Mouse (Mus musculus) brown adipose tissue, adult 24 weeks (tissue): Measurements from ENCODE around the gene Adam12. TPM values are rescaled to one million over a fixed set of nuclear protein-coding genes. Genes with fewer than 3 reads are reported as not detected.

Source experiments
- H3K27ac ChIP-seq: fragments of 200-500 bp; replicated peaks from 2 replicates; pipeline ENCODE4 v1.5.1; 2012; ENCODE audit warnings: low read depth, mild to moderate bottlenecking, low read length
- H3K4me1 ChIP-seq: fragments of 200-500 bp; 2 replicates; pipeline ENCODE4 v1.6.1; 2012; ENCODE audit warnings: low read length, mixed read lengths; ENCODE audit not compliant: control insufficient read depth, insufficient read depth, insufficient read length
- H3K4me3 ChIP-seq: fragments of 200-500 bp; 2 replicates; pipeline ENCODE4 v1.5.1; 2012; ENCODE audit warnings: low read depth, mild to moderate bottlenecking, low read length, moderate library complexity; ENCODE audit not compliant: insufficient read depth
- polyA plus RNA-seq: library from polyadenylated mRNA; stranded (reverse); fragments of >200 nt; gene quantifications from 2 replicates; pipeline ENCODE4 v1.2.4, GENCODE M21; 2012; ENCODE audit not compliant: missing spikeins, insufficient read depth, insufficient read length

Adam12 gene
- polyA plus RNA-seq, 1 experiment = 10.5 TPM

- no peak overlapping the region for H3K4me3 ChIP-seq
- H3K4me1 ChIP-seq = no peaks in the 10 kb centered on the region
- no peak overlapping the region for H3K27ac ChIP-seq
Observed at GRCm38 (mm10) chr7:134149351-134149750, 82.6 kb downstream of the Adam12 start.

DNA sequence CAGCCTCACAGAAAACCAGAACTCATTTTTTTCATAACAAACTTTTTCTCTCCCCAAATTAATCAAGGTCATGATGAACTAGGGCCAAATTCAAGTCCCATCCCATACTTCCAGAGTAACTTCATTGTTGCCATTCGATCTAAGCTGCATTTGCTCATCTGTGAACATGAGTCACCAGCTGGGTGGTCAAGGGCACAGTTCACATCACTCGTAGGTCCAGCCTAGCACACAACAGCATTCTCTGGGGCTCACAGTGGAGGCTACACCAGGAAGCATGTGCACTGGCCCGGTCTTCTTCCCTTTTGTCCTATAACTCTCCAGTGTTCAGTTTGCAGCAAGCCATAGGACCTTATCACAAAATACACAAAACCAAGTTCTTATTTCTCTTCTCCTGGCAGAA, 84.4 kb downstream of the Adam12 start:
- H3K4me1 ChIP-seq = no peaks in the 10 kb centered on the region
- no peak overlapping the region for H3K27ac ChIP-seq
- H3K4me3 ChIP-seq = no peak overlapping the region

GRCm38 (mm10) chr7:134146821-134147220, 85.1 kb downstream of the Adam12 start:
- no peaks in the 10 kb centered on the region for H3K4me1 ChIP-seq
- H3K4me3 ChIP-seq = no peak overlapping the region
- no peak overlapping the region for H3K27ac ChIP-seq

GRCm38 (mm10) chr7:134144111-134144510, 87.8 kb downstream of the Adam12 start:
- Histone ChIP-seq H3K4me3 (no peak overlapping the region), H3K27ac (no peak overlapping the region), H3K4me1 (no peaks in the 10 kb centered on the region; the same call in 1 of the 2 replicates)

DNA sequence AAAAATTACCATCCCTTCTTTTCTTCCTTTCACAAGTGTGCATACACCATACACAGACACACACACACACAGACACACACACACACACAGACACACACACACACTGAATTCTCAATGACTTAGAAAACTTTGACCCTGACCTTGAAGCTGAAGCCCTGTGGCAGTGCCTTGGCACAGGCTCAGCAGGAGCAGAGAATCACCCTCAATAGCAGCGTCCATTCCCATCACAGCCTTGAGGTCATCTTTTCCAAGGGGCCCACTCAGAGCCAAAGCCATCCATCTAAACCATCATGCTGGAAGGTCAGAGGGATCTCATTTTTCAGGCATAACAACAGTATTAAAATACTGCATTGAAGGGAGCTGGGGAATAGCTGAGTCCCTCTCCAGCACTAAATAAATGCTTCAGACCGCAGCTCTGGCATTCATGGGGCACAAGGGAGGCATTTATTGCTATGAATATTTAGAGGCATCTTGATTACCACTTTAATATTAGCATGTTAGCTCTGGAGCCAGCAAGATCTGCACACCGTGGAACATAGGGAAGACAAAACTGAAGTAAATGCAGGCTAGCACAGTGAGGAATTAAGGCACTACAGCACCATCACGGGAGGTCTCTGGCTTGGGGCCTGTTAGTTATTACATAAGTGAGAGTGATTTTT, 92.5 kb downstream of the Adam12 start:
- H3K4me1 ChIP-seq = no peaks in the 10 kb centered on the region; the same call in 1 of the 2 replicates
- peak overlapping the region; percentile 45 for H3K27ac ChIP-seq
- H3K4me3 ChIP-seq = no peak overlapping the region

DNA sequence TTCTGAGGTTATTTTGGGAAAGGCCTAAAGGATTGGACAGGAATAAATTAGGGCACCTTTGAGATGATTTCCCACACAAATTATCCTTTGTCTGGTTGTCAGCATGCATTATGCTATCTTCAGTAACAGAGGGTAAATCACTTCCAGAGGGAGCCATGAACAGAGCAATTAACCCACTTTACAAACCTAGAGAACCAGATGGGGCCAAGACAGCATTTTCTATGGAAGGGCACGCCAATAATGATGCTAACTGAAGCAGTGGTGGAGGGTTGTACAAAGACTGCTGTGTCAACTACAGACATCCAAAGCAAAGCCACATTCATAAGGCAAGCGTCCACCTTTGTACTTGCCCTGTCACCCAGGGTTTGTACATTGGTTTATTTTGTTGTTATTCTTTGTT, 99.6 kb downstream of the Adam12 start:
- Histone ChIP-seq H3K4me3 (no peak overlapping the region), H3K4me1 (no peaks in the 10 kb centered on the region; the same call in 1 of the 2 replicates), H3K27ac (no peak overlapping the region)

- no peak overlapping the region for H3K27ac ChIP-seq
- H3K4me1 ChIP-seq = no peaks in the 10 kb centered on the region; the same call in 1 of the 2 replicates
- H3K4me3 ChIP-seq = no peak overlapping the region
Observed at GRCm38 (mm10) chr7:134128087-134128522, 103.8 kb downstream of the Adam12 start.

GRCm38 (mm10) chr7:134121397-134121796, 110.5 kb downstream of the Adam12 start:
- Histone ChIP-seq H3K4me1 (no peaks in the 10 kb centered on the region), H3K27ac (no peak overlapping the region), H3K4me3 (no peak overlapping the region)

GRCm38 (mm10) chr7:134115438-134115837, 116.5 kb downstream of the Adam12 start:
- Histone ChIP-seq H3K27ac (peak overlapping the region; percentile 74), H3K4me1 (peaks cover 7% of the 10 kb centered on the region; the same call in 1 of the 2 replicates), H3K4me3 (no peak overlapping the region)

- no peak overlapping the region for H3K4me3 ChIP-seq
- peaks cover 7% of the 10 kb centered on the region; the same call in 1 of the 2 replicates for H3K4me1 ChIP-seq
- H3K27ac ChIP-seq = peak overlapping the region; percentile 65
Observed at GRCm38 (mm10) chr7:134114311-134115188, 117.4 kb downstream of the Adam12 start.

DNA sequence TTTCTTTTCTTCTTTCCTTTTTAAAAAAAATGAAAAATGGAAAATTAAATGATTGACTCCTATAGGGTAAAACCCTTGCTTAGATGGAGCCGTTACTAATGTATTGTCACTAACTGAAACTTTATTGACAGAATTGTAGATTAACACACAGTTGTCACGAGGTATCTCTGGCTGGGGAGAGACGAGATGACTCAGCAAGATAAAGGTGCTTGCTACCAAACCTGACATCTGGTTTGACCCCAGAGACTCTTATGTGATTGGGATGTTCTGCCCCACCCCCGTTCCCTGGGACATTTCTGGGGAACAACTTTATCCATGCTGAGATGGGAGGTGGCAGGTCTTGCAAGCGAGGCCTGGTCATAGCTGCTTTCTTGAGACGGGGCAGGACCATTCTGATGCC, 118.1 kb downstream of the Adam12 start:
- peaks cover 7% of the 10 kb centered on the region; the same call in 1 of the 2 replicates for H3K4me1 ChIP-seq
- peak overlapping the region; percentile 65; the same call in 1 of the 2 replicates for H3K27ac ChIP-seq
- no peak overlapping the region for H3K4me3 ChIP-seq

GRCm38 (mm10) chr7:134110116-134110515, 121.8 kb downstream of the Adam12 start:
- Histone ChIP-seq H3K27ac (no peak overlapping the region), H3K4me1 (0 out of 2 replicates have a peak, but pooled peaks cover 2% of the 10 kb centered on the region), H3K4me3 (no peak overlapping the region)

GRCm38 (mm10) chr7:134107849-134108248, 124.1 kb downstream of the Adam12 start:
- Histone ChIP-seq H3K4me3 (no peak overlapping the region), H3K27ac (no peak overlapping the region)

GRCm38 (mm10) chr7:134099010-134099409, 132.9 kb downstream of the Adam12 start:
- H3K27ac ChIP-seq = no peak overlapping the region
- H3K4me1 ChIP-seq = peaks cover 5% of the 10 kb centered on the region; the same call in 1 of the 2 replicates
- no peak overlapping the region for H3K4me3 ChIP-seq

More at GRCm38 (mm10) chr7:134107849-134108248, 124.1 kb downstream of the Adam12 start:
- H3K4me1 ChIP-seq = no peaks in the 10 kb centered on the region

DNA sequence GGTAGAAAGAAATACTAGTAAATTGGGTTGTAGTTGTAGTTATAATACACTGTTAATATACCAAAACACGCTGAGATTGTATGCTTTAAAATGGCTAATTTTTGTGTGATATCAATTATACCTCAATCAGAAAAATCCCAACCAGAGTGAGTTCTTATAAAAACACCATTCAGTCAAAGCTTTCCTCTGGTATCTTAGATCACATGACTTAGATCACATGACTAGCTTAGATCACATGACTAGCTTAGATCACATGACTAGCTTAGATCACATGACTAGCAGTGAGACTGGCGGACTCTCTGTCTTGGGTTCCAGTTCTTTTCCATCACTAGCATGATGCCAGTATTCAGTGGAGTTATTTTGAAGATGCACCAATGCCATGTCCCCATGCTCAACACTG, 134.1 kb downstream of the Adam12 start:
- Histone ChIP-seq H3K27ac (no peak overlapping the region), H3K4me3 (no peak overlapping the region), H3K4me1 (peaks cover 5% of the 10 kb centered on the region; the same call in 1 of the 2 replicates)
